Mouse (Mus musculus): ENCODE measurements at regions not wholly inside any gene's neighbourhood (a gene's known extent, or its start where the extent isn't known, plus 50 kb on each side); places are given as distances from the start of the nearest gene placed in this dataset.

GRCm38 (mm10) chr4:40537859-40538258 lies 65.9 kb downstream of the Tmem215 start:
- Histone ChIP-seq H3K36me3 (ENCODE audit: insufficient read depth) (no peaks in the 10 kb centered on the region), H3K4me2 (no peak overlapping the region), H3K4me1 (ENCODE audit: insufficient read depth) (no peaks in the 10 kb centered on the region), H3K9ac (no peak overlapping the region), H3K27me3 (ENCODE audit: insufficient read depth, low read length) (no peaks in the 10 kb centered on the region), H3K9me3 (ENCODE audit: low read depth, low read length) (no peaks in the 10 kb centered on the region), H3K4me3 (ENCODE audit: low read depth, low read length) (no peak overlapping the region), H3K27ac (ENCODE audit: low read depth) (no peak overlapping the region)
- no peak for TF ChIP-seq CTCF (IDR thresholded peaks at IDR 0.05; ENCODE audit: low read depth)
- no peak for DNase-seq
- ATAC-seq (ENCODE audit: insufficient read depth), result no peak
- 61% methylated on average over 3 of the region's 3 CpGs for WGBS

- ATAC-seq (ENCODE audit: insufficient read depth) (peak; percentile 23; the same call in 1 of the 2 replicates), DNase-seq (no peak)
- no peak overlapping the region for H3K4me2 ChIP-seq
- H3K4me1 ChIP-seq (ENCODE audit: insufficient read depth), result peaks cover 3% of the 10 kb centered on the region; the same call in 1 of the 2 replicates
- H3K4me3 ChIP-seq (ENCODE audit: low read depth, low read length), result no peak overlapping the region
- H3K9ac ChIP-seq, result no peak overlapping the region
- no peak overlapping the region for H3K27ac ChIP-seq (ENCODE audit: low read depth)
- H3K27me3 ChIP-seq (ENCODE audit: insufficient read depth, low read length), result no peaks in the 10 kb centered on the region
- TF ChIP-seq CTCF (IDR thresholded peaks at IDR 0.05; ENCODE audit: low read depth), result no peak
- WGBS, result 55% methylated on average over 8 of the region's 8 CpGs
- H3K36me3 ChIP-seq (ENCODE audit: insufficient read depth), result no peaks in the 10 kb centered on the region
- H3K9me3 ChIP-seq (ENCODE audit: low read depth, low read length), result no peaks in the 10 kb centered on the region
Observed at GRCm38 (mm10) chr4:40543085-40544048, 71.4 kb downstream of the Tmem215 start.

GRCm38 (mm10) chr4:40544056-40544455 lies 72.1 kb downstream of the Tmem215 start:
- no peak for TF ChIP-seq CTCF (IDR thresholded peaks at IDR 0.05; ENCODE audit: low read depth)
- no peak overlapping the region for H3K4me3 ChIP-seq (ENCODE audit: low read depth, low read length)
- WGBS, result 17% methylated on average over 4 of the region's 4 CpGs
- H3K4me2 ChIP-seq, result no peak overlapping the region
- peak; percentile 66 for DNase-seq
- no peaks in the 10 kb centered on the region for H3K27me3 ChIP-seq (ENCODE audit: insufficient read depth, low read length)
- H3K4me1 ChIP-seq (ENCODE audit: insufficient read depth), result peaks cover 3% of the 10 kb centered on the region; the same call in 1 of the 2 replicates
- H3K9me3 ChIP-seq (ENCODE audit: low read depth, low read length), result no peaks in the 10 kb centered on the region
- H3K27ac ChIP-seq (ENCODE audit: low read depth), result no peak overlapping the region
- H3K9ac ChIP-seq, result no peak overlapping the region
- H3K36me3 ChIP-seq (ENCODE audit: insufficient read depth), result no peaks in the 10 kb centered on the region
- ATAC-seq (ENCODE audit: insufficient read depth), result peak; percentile 77

- H3K36me3 ChIP-seq (ENCODE audit: insufficient read depth), result no peaks in the 10 kb centered on the region
- no peak overlapping the region for H3K4me3 ChIP-seq (ENCODE audit: low read depth, low read length)
- peaks cover 3% of the 10 kb centered on the region; the same call in 1 of the 2 replicates for H3K4me1 ChIP-seq (ENCODE audit: insufficient read depth)
- DNase-seq (no peak), ATAC-seq (ENCODE audit: insufficient read depth) (no peak)
- TF ChIP-seq CTCF (IDR thresholded peaks at IDR 0.05; ENCODE audit: low read depth), result no peak
- H3K27me3 ChIP-seq (ENCODE audit: insufficient read depth, low read length), result no peaks in the 10 kb centered on the region
- no peak overlapping the region for H3K27ac ChIP-seq (ENCODE audit: low read depth)
- H3K9ac ChIP-seq, result no peak overlapping the region
- H3K4me2 ChIP-seq, result no peak overlapping the region
- H3K9me3 ChIP-seq (ENCODE audit: low read depth, low read length), result no peaks in the 10 kb centered on the region
Observed at GRCm38 (mm10) chr4:40544806-40545205, 72.8 kb downstream of the Tmem215 start.

GRCm38 (mm10) chr4:40545700-40546099 lies 73.7 kb downstream of the Tmem215 start:
- Histone ChIP-seq H3K36me3 (ENCODE audit: insufficient read depth) (no peaks in the 10 kb centered on the region), H3K27ac (ENCODE audit: low read depth) (no peak overlapping the region)
- ATAC-seq (ENCODE audit: insufficient read depth), result peak; percentile 6; the same call in 1 of the 2 replicates

GRCm38 (mm10) chr4:40559824-40560223 lies 87.8 kb downstream of the Tmem215 start:
- no peak for ATAC-seq (ENCODE audit: insufficient read depth)
- H3K27ac ChIP-seq (ENCODE audit: low read depth), result no peak overlapping the region
- TF ChIP-seq CTCF (IDR thresholded peaks at IDR 0.05; ENCODE audit: low read depth), result no peak
- H3K9me3 ChIP-seq (ENCODE audit: low read depth, low read length), result no peaks in the 10 kb centered on the region
- H3K4me2 ChIP-seq, result no peak overlapping the region
- 45% methylated on average over 2 of the region's 2 CpGs for WGBS
- no peaks in the 10 kb centered on the region for H3K36me3 ChIP-seq (ENCODE audit: insufficient read depth)
- H3K27me3 ChIP-seq (ENCODE audit: insufficient read depth, low read length), result no peaks in the 10 kb centered on the region
- H3K4me1 ChIP-seq (ENCODE audit: insufficient read depth), result no peaks in the 10 kb centered on the region
- H3K4me3 ChIP-seq (ENCODE audit: low read depth, low read length), result no peak overlapping the region
- no peak overlapping the region for H3K9ac ChIP-seq
- DNase-seq, result no peak

More at GRCm38 (mm10) chr4:40545700-40546099, 73.7 kb downstream of the Tmem215 start:
- Histone ChIP-seq H3K4me3 (ENCODE audit: low read depth, low read length) (no peak overlapping the region), H3K4me2 (no peak overlapping the region), H3K9me3 (ENCODE audit: low read depth, low read length) (no peaks in the 10 kb centered on the region), H3K27me3 (ENCODE audit: insufficient read depth, low read length) (no peaks in the 10 kb centered on the region), H3K9ac (no peak overlapping the region), H3K4me1 (ENCODE audit: insufficient read depth) (peaks cover 3% of the 10 kb centered on the region; the same call in 1 of the 2 replicates)
- TF ChIP-seq CTCF (IDR thresholded peaks at IDR 0.05; ENCODE audit: low read depth), result no peak
- DNase-seq, result no peak
- 53% methylated on average over 5 of the region's 5 CpGs for WGBS

- Histone ChIP-seq H3K9ac (no peak overlapping the region), H3K4me2 (no peak overlapping the region), H3K4me3 (ENCODE audit: low read depth, low read length) (no peak overlapping the region), H3K36me3 (ENCODE audit: insufficient read depth) (no peaks in the 10 kb centered on the region), H3K9me3 (ENCODE audit: low read depth, low read length) (no peaks in the 10 kb centered on the region), H3K4me1 (ENCODE audit: insufficient read depth) (no peaks in the 10 kb centered on the region), H3K27me3 (ENCODE audit: insufficient read depth, low read length) (no peaks in the 10 kb centered on the region), H3K27ac (ENCODE audit: low read depth) (no peak overlapping the region)
- TF ChIP-seq CTCF (IDR thresholded peaks at IDR 0.05; ENCODE audit: low read depth), result no peak
- DNase-seq (no peak), ATAC-seq (ENCODE audit: insufficient read depth) (no peak)
- 81% methylated on average over 1 of the region's 1 CpGs for WGBS
Observed at GRCm38 (mm10) chr4:40573300-40573699, 101.3 kb downstream of the Tmem215 start.
